8 mouse cellular contexts compared by ENCODE assay signal in genomic region chr5:149006362-149007294, GRCm38 (mm10). TPM values are rescaled to one million over a fixed set of nuclear protein-coding genes. Genes with fewer than 3 reads are reported as not detected.
DNase-seq lines count a peak whose midpoint lies in the region; ATAC-seq and TF ChIP-seq lines count a peak whose summit lies in the region.

No protein-coding gene starts in this region.

- no peaks in the 10 kb centered on the region for H3K36me3 ChIP-seq in embryonic facial prominence, embryonic 15.5 days
- H3K36me3 ChIP-seq in heart, embryonic 10.5 days, result no peaks in the 10 kb centered on the region
- H3K36me3 ChIP-seq in kidney, embryonic 14.5 days (ENCODE audit: control insufficient read depth, insufficient read depth, low read length), result no peaks in the 10 kb centered on the region
- no peaks in the 10 kb centered on the region for H3K36me3 ChIP-seq in limb, embryonic 14.5 days (ENCODE audit: control insufficient read depth, insufficient read depth, low read length)
- no peaks in the 10 kb centered on the region for H3K36me3 ChIP-seq in midbrain, embryonic 16.5 days (ENCODE audit: control insufficient read depth, insufficient read depth, low read length)
- H3K36me3 ChIP-seq in spleen, adult 2 months (ENCODE audit: control insufficient read depth, insufficient read depth, low read length), result no peaks in the 10 kb centered on the region

- peak; percentile 71 for ATAC-seq in embryonic facial prominence, embryonic 15.5 days (ENCODE audit: insufficient number of reproducible peaks, low FRiP score, low TSS enrichment, low read depth)
- peak; percentile 78 for ATAC-seq in kidney, embryonic 14.5 days (ENCODE audit: low FRiP score, low TSS enrichment)
- peak; percentile 77 for ATAC-seq in limb, embryonic 14.5 days (ENCODE audit: low FRiP score, low read depth)
- peak; percentile 88 for ATAC-seq in midbrain, embryonic 16.5 days

- peak; percentile 99 for DNase-seq in B cell, adult 2 months
- DNase-seq in heart, embryonic 10.5 days (ENCODE audit: low spot score), result peak; percentile 97
- peak; percentile 98 for DNase-seq in limb, embryonic 14.5 days (ENCODE audit: low spot score)
- peak; percentile 82 to 97 for DNase-seq in spleen, adult 2 months (ENCODE audit: low read depth in 1 of 2, low spot score in 2 of 2)

- TF ChIP-seq POLR2A in bone marrow macrophage, adult 2 months (IDR thresholded peaks at IDR 0.05; ENCODE audit: borderline replicate concordance, low read depth, low read length), result no peak
- 0 out of 2 replicates have a peak, but pooled peaks have one; percentile 70 for TF ChIP-seq POLR2A in limb, embryonic 14.5 days (IDR thresholded peaks at IDR 0.05; ENCODE audit: borderline replicate concordance, extremely low read depth, insufficient read depth, insufficient read length)
- TF ChIP-seq POLR2A in spleen, adult 2 months (IDR thresholded peaks at IDR 0.05; ENCODE audit: low read depth, low read length), result no peak

- 7% methylated on average over 26 of the region's 26 CpGs for WGBS in embryonic facial prominence, embryonic 15.5 days
- WGBS in heart, embryonic 10.5 days, result 16% methylated on average over 26 of the region's 26 CpGs
- 8% methylated on average over 26 of the region's 26 CpGs for WGBS in kidney, embryonic 14.5 days
- 4% methylated on average over 26 of the region's 26 CpGs for WGBS in limb, embryonic 14.5 days
- 9% methylated on average over 26 of the region's 26 CpGs for WGBS in midbrain, embryonic 16.5 days
- WGBS in spleen, adult 2 months, result 4% methylated on average over 26 of the region's 26 CpGs

- H3K27ac ChIP-seq in bone marrow macrophage, adult 2 months (ENCODE audit: insufficient read depth, low read depth, low read length), result peak overlapping the region; percentile 56
- H3K27ac ChIP-seq in embryonic facial prominence, embryonic 15.5 days (replicated peaks), result peak overlapping the region; percentile 87
- peak overlapping the region; percentile 91 for H3K27ac ChIP-seq in heart, embryonic 10.5 days
- peak overlapping the region; percentile 73 for H3K27ac ChIP-seq in kidney, embryonic 14.5 days (ENCODE audit: low read depth, low read length)
- peak overlapping the region; percentile 80 for H3K27ac ChIP-seq in limb, embryonic 14.5 days (replicated peaks; ENCODE audit: low read depth, low read length)
- H3K27ac ChIP-seq in midbrain, embryonic 16.5 days (ENCODE audit: low read length), result no peak overlapping the region
- H3K27ac ChIP-seq in spleen, adult 2 months (ENCODE audit: insufficient read depth, low read length), result peak overlapping the region; percentile 17

- H3K4me1 ChIP-seq in bone marrow macrophage, adult 2 months (ENCODE audit: control insufficient read depth, insufficient read depth, low read length), result peaks cover 9% of the 10 kb centered on the region
- H3K4me1 ChIP-seq in embryonic facial prominence, embryonic 15.5 days, result peaks cover 40% of the 10 kb centered on the region
- peaks cover 45% of the 10 kb centered on the region for H3K4me1 ChIP-seq in heart, embryonic 10.5 days
- peaks cover 35% of the 10 kb centered on the region for H3K4me1 ChIP-seq in kidney, embryonic 14.5 days (ENCODE audit: control insufficient read depth, insufficient read depth, low read length)
- peaks cover 30% of the 10 kb centered on the region for H3K4me1 ChIP-seq in limb, embryonic 14.5 days (ENCODE audit: control insufficient read depth, insufficient read depth, low read length)
- peaks cover 6% of the 10 kb centered on the region; the same call in 1 of the 2 replicates for H3K4me1 ChIP-seq in midbrain, embryonic 16.5 days (ENCODE audit: control insufficient read depth, insufficient read depth, low read length)
- peaks cover 2% of the 10 kb centered on the region; the same call in 1 of the 2 replicates for H3K4me1 ChIP-seq in spleen, adult 2 months (ENCODE audit: control insufficient read depth, insufficient read depth, insufficient read length)

- peak overlapping the region; percentile 58 for H3K4me3 ChIP-seq in bone marrow macrophage, adult 2 months (ENCODE audit: insufficient read depth, low read length)
- peak overlapping the region; percentile 37 for H3K4me3 ChIP-seq in embryonic facial prominence, embryonic 15.5 days (replicated peaks)
- H3K4me3 ChIP-seq in heart, embryonic 10.5 days, result peak overlapping the region; percentile 45
- peak overlapping the region; percentile 21 for H3K4me3 ChIP-seq in kidney, embryonic 14.5 days (ENCODE audit: low read length)
- H3K4me3 ChIP-seq in limb, embryonic 14.5 days (replicated peaks; ENCODE audit: low read length), result peak overlapping the region; percentile 35
- peak overlapping the region; percentile 5 for H3K4me3 ChIP-seq in midbrain, embryonic 16.5 days (ENCODE audit: low read depth, low read length)
- H3K4me3 ChIP-seq in spleen, adult 2 months (ENCODE audit: extremely low read depth, insufficient read depth, insufficient read length), result peak overlapping the region; percentile 46

- H3K9ac ChIP-seq in embryonic facial prominence, embryonic 15.5 days, result 0 out of 2 replicates have a peak overlapping the region, but pooled peaks have one; percentile 9
- H3K9ac ChIP-seq in kidney, embryonic 14.5 days (ENCODE audit: low read depth, low read length), result peak overlapping the region; percentile 55
- peak overlapping the region; percentile 53 for H3K9ac ChIP-seq in limb, embryonic 14.5 days (ENCODE audit: low read depth, low read length, severe bottlenecking)
- peak overlapping the region; percentile 4; the same call in 1 of the 2 replicates for H3K9ac ChIP-seq in midbrain, embryonic 16.5 days (ENCODE audit: low read depth, low read length)

- peak; percentile 74 for TF ChIP-seq CTCF in bone marrow macrophage, adult 2 months (IDR thresholded peaks at IDR 0.05; ENCODE audit: low read depth, low read length)
- peak; percentile 91 for TF ChIP-seq CTCF in spleen, adult 2 months (IDR thresholded peaks at IDR 0.05; ENCODE audit: extremely low read depth, insufficient read depth, insufficient read length, insufficient replicate concordance)

- H3K27me3 ChIP-seq in embryonic facial prominence, embryonic 15.5 days, result no peaks in the 10 kb centered on the region
- no peaks in the 10 kb centered on the region for H3K27me3 ChIP-seq in heart, embryonic 10.5 days (ENCODE audit: insufficient read depth, poor library complexity, severe bottlenecking)
- H3K27me3 ChIP-seq in kidney, embryonic 14.5 days (ENCODE audit: control insufficient read depth, insufficient read depth, low read length), result no peaks in the 10 kb centered on the region
- H3K27me3 ChIP-seq in limb, embryonic 14.5 days (ENCODE audit: control insufficient read depth, insufficient read depth, low read length), result no peaks in the 10 kb centered on the region
- H3K27me3 ChIP-seq in midbrain, embryonic 16.5 days (ENCODE audit: control insufficient read depth, insufficient read depth, low read depth, low read length), result no peaks in the 10 kb centered on the region
- H3K27me3 ChIP-seq in spleen, adult 2 months (ENCODE audit: control insufficient read depth, insufficient read depth, low read length), result no peaks in the 10 kb centered on the region

- peak overlapping the region; percentile 62 for H3K4me2 ChIP-seq in embryonic facial prominence, embryonic 15.5 days (replicated peaks)
- H3K4me2 ChIP-seq in kidney, embryonic 14.5 days (replicated peaks; ENCODE audit: low read depth, low read length), result peak overlapping the region; percentile 54
- H3K4me2 ChIP-seq in limb, embryonic 14.5 days (replicated peaks; ENCODE audit: low read depth, low read length, severe bottlenecking), result peak overlapping the region; percentile 76
- H3K4me2 ChIP-seq in midbrain, embryonic 16.5 days (ENCODE audit: low read length), result peak overlapping the region; percentile 45

- H3K9me3 ChIP-seq in embryonic facial prominence, embryonic 15.5 days (replicated peaks), result no peaks in the 10 kb centered on the region
- H3K9me3 ChIP-seq in heart, embryonic 10.5 days, result no peaks in the 10 kb centered on the region
- no peaks in the 10 kb centered on the region for H3K9me3 ChIP-seq in kidney, embryonic 14.5 days (ENCODE audit: control insufficient read depth, low read length)
- no peaks in the 10 kb centered on the region for H3K9me3 ChIP-seq in limb, embryonic 14.5 days (ENCODE audit: control insufficient read depth, low read length)
- no peaks in the 10 kb centered on the region for H3K9me3 ChIP-seq in midbrain, embryonic 16.5 days (replicated peaks; ENCODE audit: control insufficient read depth, low read length, poor library complexity, severe bottlenecking)

RNA-seq across cellular contexts. Expression of gene Gm42791, which starts 11.7 kb away (rescaled TPM):
- polyA plus RNA-seq in bone marrow macrophage, adult 2 months (2012; ENCODE audit: insufficient read depth, insufficient read length, missing spikeins), result 0.78 TPM in 1 of 2 replicates, not detected in the other
- polyA plus RNA-seq in embryonic facial prominence, embryonic 15.5 days (2015; fragmentation: Nextera tagmentation; extraction: Ambion mirVana), result 1.6 and 2.3 TPM in 2 replicates
- 0.57 and 2.6 TPM in 2 replicates for polyA plus RNA-seq in heart, embryonic 10.5 days (2016; fragmentation: Nextera tagmentation; extraction: Ambion mirVana)
- polyA plus RNA-seq in kidney, embryonic 14.5 days (2014; fragmentation: Nextera tagmentation; extraction: Ambion mirVana), result 0.47 TPM in 1 of 2 replicates, not detected in the other
- not detected in 2 replicates for polyA plus RNA-seq in limb, embryonic 14.5 days (2012; rRNA removed)
- not detected in 2 replicates for polyA plus RNA-seq in limb, embryonic 14.5 days (2014; fragmentation: Nextera tagmentation; extraction: Ambion mirVana)
- 5.7 and 6.7 TPM in 2 replicates for polyA plus RNA-seq in midbrain, embryonic 16.5 days (2015; fragmentation: Nextera tagmentation; extraction: Ambion mirVana)
- not detected in 2 replicates for polyA plus RNA-seq in spleen, adult 2 months (2012; rRNA removed)

Comparison
In these comparisons a context has a peak if more than half of its experiments do, and no peak if none do; other contexts are left out.
1. H3K4me3 ChIP-seq: peak in every context shown above with its lines; median percentile 58 in bone marrow macrophage, adult 2 months; 46 in spleen, adult 2 months; 45 in heart, embryonic 10.5 days; 37 in embryonic facial prominence, embryonic 15.5 days; 35 in limb, embryonic 14.5 days; 21 in kidney, embryonic 14.5 days; 5 in midbrain, embryonic 16.5 days.
2. H3K9ac ChIP-seq: peak in every context shown above with its lines; median percentile 55 in kidney, embryonic 14.5 days; 53 in limb, embryonic 14.5 days; 9 in embryonic facial prominence, embryonic 15.5 days; 4 in midbrain, embryonic 16.5 days.